In genomic region chr4:117389264-117390054, GRCm38 (mm10) we compare ENCODE assay signal across 11 mouse cellular contexts.
DNase-seq lines count a peak whose midpoint lies in the region; ATAC-seq and TF ChIP-seq lines count a peak whose summit lies in the region.
"Had no signal": no experiment of that assay in that cellular context is flagged by ENCODE, and none has a peak within 500 bp of the region (broad histone marks: within the 10 kb centered on the region; RNA-seq: fewer than 3 reads in every experiment).

No protein-coding gene starts in this region.

- no peak overlapping the region for H3K9ac ChIP-seq in liver, embryonic 11.5 days (ENCODE audit: low read depth, low read length)
- H3K9ac ChIP-seq in ES-E14 (ENCODE audit: insufficient read depth, low read depth, low read length, poor library complexity, severe bottlenecking): no peak overlapping the region
- H3K9ac ChIP-seq in neural tube, embryonic 15.5 days (replicated peaks): no peak overlapping the region
- H3K9ac ChIP-seq: heart, embryonic 15.5 days had no signal

- ATAC-seq in liver, embryonic 11.5 days (replicated peaks; ENCODE audit: low FRiP score): no peak
- ATAC-seq in neural tube, embryonic 15.5 days (ENCODE audit: low FRiP score): no peak
- ATAC-seq: inflammation-experienced regulatory T-cells, adult 6 months had no signal

- H3K4me1 ChIP-seq in liver, embryonic 11.5 days (replicated peaks; ENCODE audit: control insufficient read depth, insufficient read depth, low read length): peaks cover 19% of the 10 kb centered on the region
- H3K4me1 ChIP-seq in ES-E14 (ENCODE audit: control insufficient read depth in 2 of 2, insufficient read depth in 2 of 2, low read length in 2 of 2, poor library complexity in 1 of 2): peaks cover 4 to 29% of the 10 kb centered on the region in 2 experiments
- peaks cover 27% of the 10 kb centered on the region for H3K4me1 ChIP-seq in neural tube, embryonic 15.5 days

- H3K4me2 ChIP-seq in liver, embryonic 11.5 days: no peak overlapping the region
- H3K4me2 ChIP-seq in neural tube, embryonic 15.5 days: no peak overlapping the region
- H3K4me2 ChIP-seq: heart, embryonic 15.5 days had no signal

- DNase-seq in heart, adult 18-20 months: peak; percentile 11 to 18
- DNase-seq in heart, adult 9 months (ENCODE audit: low spot score in 2 of 2): no peak
- DNase-seq in liver (peak; percentile 34), ES-E14 (ENCODE audit: low read depth, low spot score) (no peak)
- no peak for DNase-seq in liver, embryonic 11.5 days (ENCODE audit: low spot score)
- DNase-seq in adrenal gland, postnatal 36 days: peak; percentile 14 to 46
- no peak for DNase-seq in right cerebral cortex, adult 18-20 months
- DNase-seq: cerebellum, adult 9-11 months had no signal

- no peak overlapping the region for H3K27ac ChIP-seq in liver, embryonic 11.5 days (ENCODE audit: low read depth, low read length)
- no peak overlapping the region for H3K27ac ChIP-seq in ES-E14 (ENCODE audit: insufficient read depth, low read depth, low read length, poor library complexity, severe bottlenecking)
- H3K27ac ChIP-seq in neural tube, embryonic 15.5 days (replicated peaks): no peak overlapping the region
- H3K27ac ChIP-seq: heart, embryonic 15.5 days had no signal

- 73% methylated on average over 14 of the region's 14 CpGs for WGBS in liver, embryonic 11.5 days
- WGBS in neural tube, embryonic 15.5 days: 85% methylated on average over 14 of the region's 14 CpGs

- no peaks in the 10 kb centered on the region for H3K9me3 ChIP-seq in liver, embryonic 11.5 days (ENCODE audit: control insufficient read depth, low read length)
- H3K9me3 ChIP-seq in ES-E14 (ENCODE audit: control insufficient read depth, insufficient read depth, low read depth, low read length): no peaks in the 10 kb centered on the region
- no peaks in the 10 kb centered on the region for H3K9me3 ChIP-seq in neural tube, embryonic 15.5 days (replicated peaks)
- H3K9me3 ChIP-seq: heart, embryonic 15.5 days had no signal

- 0 out of 2 replicates have a peak, but pooled peaks cover 5% of the 10 kb centered on the region for H3K27me3 ChIP-seq in liver, embryonic 11.5 days (replicated peaks; ENCODE audit: control insufficient read depth, insufficient read depth, low read length)
- H3K27me3 ChIP-seq in neural tube, embryonic 15.5 days (replicated peaks): peaks cover 79% of the 10 kb centered on the region

- no peaks in the 10 kb centered on the region for H3K36me3 ChIP-seq in liver, embryonic 11.5 days (ENCODE audit: control insufficient read depth, insufficient read depth, low read length)
- H3K36me3 ChIP-seq in ES-E14 (ENCODE audit: control insufficient read depth, insufficient read depth, low read length, poor library complexity, severe bottlenecking): no peaks in the 10 kb centered on the region
- no peaks in the 10 kb centered on the region for H3K36me3 ChIP-seq in neural tube, embryonic 15.5 days
- H3K36me3 ChIP-seq: heart, embryonic 15.5 days had no signal

- no peak overlapping the region for H3K4me3 ChIP-seq in liver, embryonic 11.5 days (ENCODE audit: low read depth, low read length)
- no peak overlapping the region for H3K4me3 ChIP-seq in ES-E14 (ENCODE audit: insufficient read depth in 1 of 2, low read depth in 1 of 2, low read length in 2 of 2, poor library complexity in 1 of 2, severe bottlenecking in 1 of 2)
- H3K4me3 ChIP-seq in neural tube, embryonic 15.5 days (replicated peaks): no peak overlapping the region
- H3K4me3 ChIP-seq: heart, embryonic 15.5 days had no signal

- in situ Hi-C loops in ES-E14 (cut with MboI; ENCODE audit: low sequenced_read_pairs in 2 of 2, unreplicated experiment in 2 of 2): no loop called here

TF ChIP-seq in ES-E14, 5 proteins besides CTCF, POLR2A, EP300 and RAD21:
- TF ChIP-seq CHD2 (IDR thresholded peaks at IDR 0.05; ENCODE audit: low read depth, low read length) (no peak), MAFK (IDR thresholded peaks at IDR 0.05; ENCODE audit: insufficient read depth, low read depth, low read length) (no peak), ZC3H11A (IDR thresholded peaks at IDR 0.05; ENCODE audit: borderline replicate concordance, low read depth, low read length) (peak; percentile 20; the same call in 1 of the 2 replicates)

Comparison
In these comparisons a context has a peak if more than half of its experiments do, and no peak if none do; other contexts are left out.
1. DNase-seq: peak in heart, adult 18-20 months (2 of 2), liver (single experiment) and adrenal gland, postnatal 36 days (2 of 2); none in heart, adult 9 months (0 of 2), liver, embryonic 11.5 days (single experiment), ES-E14 (single experiment) and right cerebral cortex, adult 18-20 months (single experiment).